8 mouse cellular contexts compared by ENCODE assay signal in genomic region chr9:66126456-66127192, GRCm38 (mm10). TPM values are rescaled to one million over a fixed set of nuclear protein-coding genes. Genes with fewer than 3 reads are reported as not detected.
DNase-seq lines count a peak whose midpoint lies in the region; ATAC-seq lines count a peak whose summit lies in the region.

Gene Snx1 (minus strand): TSS chr9:66126587.
Gene Ciao2a (plus strand): TSS chr9:66126611.

- no peaks in the 10 kb centered on the region for H3K9me3 ChIP-seq in heart, embryonic 13.5 days
- H3K9me3 ChIP-seq in liver, embryonic 12.5 days (replicated peaks) = no peaks in the 10 kb centered on the region
- no peaks in the 10 kb centered on the region for H3K9me3 ChIP-seq in stomach, embryonic 15.5 days

- peak within 1 kb of the TSS; percentile 78 for H3K27ac ChIP-seq in brown adipose tissue, adult 24 weeks (replicated peaks; ENCODE audit: low read depth, low read length)
- peak within 1 kb of the TSS; percentile 91 for H3K27ac ChIP-seq in heart, embryonic 13.5 days (replicated peaks)
- H3K27ac ChIP-seq in liver, embryonic 12.5 days = peak within 1 kb of the TSS; percentile 96
- H3K27ac ChIP-seq in stomach, embryonic 15.5 days = peak within 1 kb of the TSS; percentile 87

- peak within 1 kb of the TSS; percentile 91 for H3K4me2 ChIP-seq in heart, embryonic 13.5 days
- peak within 1 kb of the TSS; percentile 92 for H3K4me2 ChIP-seq in liver, embryonic 12.5 days
- H3K4me2 ChIP-seq in stomach, embryonic 15.5 days = peak within 1 kb of the TSS; percentile 79

- H3K27me3 ChIP-seq in heart, embryonic 13.5 days (replicated peaks) = no peaks in the 10 kb centered on the region
- H3K27me3 ChIP-seq in liver, embryonic 12.5 days (replicated peaks) = no peaks in the 10 kb centered on the region
- H3K27me3 ChIP-seq in stomach, embryonic 15.5 days (replicated peaks) = no peaks in the 10 kb centered on the region

- H3K4me3 ChIP-seq in brown adipose tissue, adult 24 weeks (ENCODE audit: insufficient read depth, low read depth, low read length) = peak within 1 kb of the TSS; percentile 75
- peak within 1 kb of the TSS; percentile 89 for H3K4me3 ChIP-seq in heart, embryonic 13.5 days
- peak within 1 kb of the TSS; percentile 80 for H3K4me3 ChIP-seq in liver, embryonic 12.5 days
- H3K4me3 ChIP-seq in stomach, embryonic 15.5 days (replicated peaks) = peak within 1 kb of the TSS; percentile 78

- DNase-seq in CD4-positive, CD25-positive, alpha-beta regulatory T cell, adult 2 months (ENCODE audit: low read depth, low spot score) = peak; percentile 96
- peak; percentile 91 for DNase-seq in fat pad, adult 2 months (ENCODE audit: extremely low read depth, low read depth, low spot score)
- DNase-seq in kidney, postnatal 10 days = peak; percentile 96
- peak; percentile 91 to 92 for DNase-seq in natural killer cell, adult 2 months (ENCODE audit: low spot score in 2 of 2)

- ATAC-seq in heart, embryonic 13.5 days (ENCODE audit: extremely low read depth, insufficient number of reproducible peaks, low FRiP score, low TSS enrichment) = peak; percentile 69; the same call in 1 of the 2 replicates
- ATAC-seq in liver, embryonic 12.5 days = peak; percentile 67
- peak; percentile 79 for ATAC-seq in stomach, embryonic 15.5 days (ENCODE audit: insufficient read depth, low FRiP score, low read depth)

- peak within 1 kb of the TSS; percentile 88 for H3K9ac ChIP-seq in heart, embryonic 13.5 days
- H3K9ac ChIP-seq in liver, embryonic 12.5 days = peak within 1 kb of the TSS; percentile 83
- peak within 1 kb of the TSS; percentile 58 for H3K9ac ChIP-seq in stomach, embryonic 15.5 days

- peaks cover 33% of the 10 kb centered on the region for H3K36me3 ChIP-seq in heart, embryonic 13.5 days
- peaks cover 18% of the 10 kb centered on the region for H3K36me3 ChIP-seq in liver, embryonic 12.5 days
- H3K36me3 ChIP-seq in stomach, embryonic 15.5 days = no peaks in the 10 kb centered on the region

- WGBS in heart, embryonic 13.5 days = under 1% methylated on average over 34 of the region's 34 CpGs
- WGBS in liver, embryonic 12.5 days (ENCODE audit: insufficient replicate concordance) = under 1% methylated on average over 34 of the region's 34 CpGs
- 1% methylated on average over 34 of the region's 34 CpGs for WGBS in stomach, embryonic 15.5 days

- peaks cover 14% of the 10 kb centered on the region; the same call in 1 of the 2 replicates for H3K4me1 ChIP-seq in brown adipose tissue, adult 24 weeks (ENCODE audit: control insufficient read depth, insufficient read depth, insufficient read length, low read length)
- peaks cover 42% of the 10 kb centered on the region for H3K4me1 ChIP-seq in heart, embryonic 13.5 days
- peaks cover 73% of the 10 kb centered on the region for H3K4me1 ChIP-seq in liver, embryonic 12.5 days
- H3K4me1 ChIP-seq in stomach, embryonic 15.5 days = peaks cover 9% of the 10 kb centered on the region; the same call in 1 of the 2 replicates

RNA-seq across cellular contexts. Expression of gene Snx1, which starts in this region (rescaled TPM):
- polyA plus RNA-seq in brown adipose tissue, adult 24 weeks (2012; ENCODE audit: insufficient read depth, insufficient read length, missing spikeins) = 35.6 and 40.3 TPM in 2 replicates
- polyA plus RNA-seq in heart, embryonic 13.5 days (2015; fragmentation: Nextera tagmentation; extraction: Ambion mirVana) = 59.6 and 65.8 TPM in 2 replicates
- polyA plus RNA-seq in liver, embryonic 12.5 days (2016; fragmentation: Nextera tagmentation; extraction: Ambion mirVana) = 89.6 and 95.1 TPM in 2 replicates
- polyA plus RNA-seq in stomach, embryonic 15.5 days (2015; fragmentation: Nextera tagmentation; extraction: Ambion mirVana) = 124 and 129 TPM in 2 replicates

RNA-seq across cellular contexts. Expression of gene Ciao2a, which starts in this region (rescaled TPM):
- polyA plus RNA-seq in brown adipose tissue, adult 24 weeks (2012; ENCODE audit: insufficient read depth, insufficient read length, missing spikeins) = 122 and 146 TPM in 2 replicates
- 152 and 172 TPM in 2 replicates for polyA plus RNA-seq in heart, embryonic 13.5 days (2015; fragmentation: Nextera tagmentation; extraction: Ambion mirVana)
- 199 TPM in 2 replicates for polyA plus RNA-seq in liver, embryonic 12.5 days (2016; fragmentation: Nextera tagmentation; extraction: Ambion mirVana)
- 170 and 180 TPM in 2 replicates for polyA plus RNA-seq in stomach, embryonic 15.5 days (2015; fragmentation: Nextera tagmentation; extraction: Ambion mirVana)

Comparison
In these comparisons a context has a peak if more than half of its experiments do, and no peak if none do; other contexts are left out.
1. Peak in every context shown above with its lines: DNase-seq, ATAC-seq, H3K4me3 ChIP-seq and H3K27ac ChIP-seq.